Mouse (Mus musculus): ENCODE data around the gene Slc1a3. TPM values are rescaled to one million over a fixed set of nuclear protein-coding genes. Genes with fewer than 3 reads are reported as not detected.

The Slc1a3 gene
- polyA plus RNA-seq, 1 experiment from 2014 or later, result 22.7 TPM

DNA sequence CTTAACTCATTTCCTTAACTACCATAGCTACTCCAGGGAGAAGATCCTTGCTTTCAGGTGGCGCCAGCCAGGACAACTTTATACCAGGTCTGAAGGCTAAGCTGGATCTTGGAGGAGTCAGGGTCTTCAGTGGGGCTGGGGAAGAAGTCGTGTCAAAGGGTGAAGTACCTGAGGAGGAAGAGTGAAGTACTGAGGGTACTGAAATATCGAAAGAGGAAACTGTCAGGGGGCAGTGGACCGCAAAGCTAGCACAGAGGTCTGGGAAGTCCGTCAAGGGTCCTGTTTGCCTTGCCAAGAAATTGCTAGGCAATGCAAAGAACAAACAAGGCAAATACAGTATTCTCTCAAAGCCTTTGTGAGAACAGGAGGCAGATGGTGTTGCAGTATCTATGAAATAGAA lies 29.6 kb downstream of the Slc1a3 start:
- ATAC-seq (replicated peaks; ENCODE audit: insufficient number of reproducible peaks, low FRiP score, low TSS enrichment), result no peak
- no peak overlapping the region for H3K4me2 ChIP-seq
- no peak overlapping the region for H3K27ac ChIP-seq (ENCODE audit: low read depth, low read length)
- no peaks in the 10 kb centered on the region for H3K27me3 ChIP-seq (ENCODE audit: control insufficient read depth, insufficient read depth, low read length)
- WGBS (ENCODE audit: insufficient replicate concordance), result 81% methylated on average over 5 of the region's 5 CpGs
- H3K4me3 ChIP-seq (ENCODE audit: low read depth, low read length), result no peak overlapping the region
- H3K9ac ChIP-seq (ENCODE audit: low read depth, low read length), result no peak overlapping the region
- no peaks in the 10 kb centered on the region for H3K9me3 ChIP-seq (replicated peaks; ENCODE audit: control insufficient read depth, low read length)
- no peaks in the 10 kb centered on the region for H3K36me3 ChIP-seq (ENCODE audit: control insufficient read depth, insufficient read depth, low read length)
- peaks cover 18% of the 10 kb centered on the region for H3K4me1 ChIP-seq (ENCODE audit: control insufficient read depth, insufficient read depth, low read length)

DNA sequence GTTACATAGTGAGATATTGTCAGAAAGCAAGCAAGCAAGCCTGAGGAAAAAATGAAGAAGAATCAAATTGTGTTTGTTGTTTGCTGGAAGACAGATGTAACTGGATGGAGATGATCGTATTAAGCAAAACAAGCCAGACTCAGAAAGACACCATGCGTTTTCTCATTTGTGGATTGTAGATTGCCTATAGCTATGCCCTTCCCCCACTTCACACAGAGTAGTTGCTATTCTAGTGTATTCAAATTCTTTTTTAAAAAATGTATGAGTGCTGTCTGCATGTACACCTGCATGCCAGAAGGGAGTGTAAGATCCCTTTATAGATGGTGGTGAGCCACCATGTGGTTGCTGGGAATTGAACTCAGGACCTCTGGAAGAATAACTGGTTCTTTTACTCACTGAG lies 33.6 kb downstream of the Slc1a3 start:
- Histone ChIP-seq H3K27ac (ENCODE audit: low read depth, low read length) (peak overlapping the region; percentile 36), H3K9ac (ENCODE audit: low read depth, low read length) (no peak overlapping the region), H3K36me3 (ENCODE audit: control insufficient read depth, insufficient read depth, low read length) (no peaks in the 10 kb centered on the region), H3K4me1 (ENCODE audit: control insufficient read depth, insufficient read depth, low read length) (peaks cover 24% of the 10 kb centered on the region), H3K4me3 (ENCODE audit: low read depth, low read length) (no peak overlapping the region), H3K27me3 (ENCODE audit: control insufficient read depth, insufficient read depth, low read length) (no peaks in the 10 kb centered on the region), H3K4me2 (no peak overlapping the region), H3K9me3 (replicated peaks; ENCODE audit: control insufficient read depth, low read length) (no peaks in the 10 kb centered on the region)
- ATAC-seq (replicated peaks; ENCODE audit: insufficient number of reproducible peaks, low FRiP score, low TSS enrichment), result no peak
- WGBS (ENCODE audit: insufficient replicate concordance), result 77% methylated on average over 2 of the region's 2 CpGs

DNA sequence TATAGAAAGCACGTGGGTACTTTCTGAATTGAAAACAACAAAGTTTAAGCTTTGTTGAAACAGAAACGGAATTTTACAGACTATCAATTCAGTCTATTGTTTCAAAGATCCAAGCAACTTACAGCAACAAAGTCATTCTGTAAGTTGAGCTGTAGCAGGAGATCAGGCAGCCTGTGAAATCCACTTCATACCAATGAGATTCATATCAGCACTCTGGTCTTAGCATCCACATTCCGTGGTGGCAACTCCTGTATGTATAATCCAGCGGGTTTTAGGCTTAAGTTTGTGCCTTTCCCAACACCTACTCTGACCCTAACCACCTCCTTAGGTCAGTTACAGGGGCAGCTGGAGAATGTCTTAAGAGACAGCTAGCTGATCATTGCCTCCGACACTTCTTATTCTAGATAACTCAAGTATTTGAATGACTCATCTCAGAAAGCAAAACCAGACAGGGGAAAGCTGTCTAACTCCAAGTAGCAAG lies 34.3 kb downstream of the Slc1a3 start:
- no peak overlapping the region for H3K4me3 ChIP-seq (ENCODE audit: low read depth, low read length)
- no peak for ATAC-seq (replicated peaks; ENCODE audit: insufficient number of reproducible peaks, low FRiP score, low TSS enrichment)
- H3K4me1 ChIP-seq (ENCODE audit: control insufficient read depth, insufficient read depth, low read length), result peaks cover 20% of the 10 kb centered on the region
- no peaks in the 10 kb centered on the region for H3K36me3 ChIP-seq (ENCODE audit: control insufficient read depth, insufficient read depth, low read length)
- H3K27me3 ChIP-seq (ENCODE audit: control insufficient read depth, insufficient read depth, low read length), result no peaks in the 10 kb centered on the region
- no peak overlapping the region for H3K9ac ChIP-seq (ENCODE audit: low read depth, low read length)
- peak overlapping the region; percentile 36 for H3K27ac ChIP-seq (ENCODE audit: low read depth, low read length)
- WGBS (ENCODE audit: insufficient replicate concordance), result 19% methylated on average over 5 of the region's 5 CpGs
- peak overlapping the region; percentile 41 for H3K4me2 ChIP-seq
- H3K9me3 ChIP-seq (replicated peaks; ENCODE audit: control insufficient read depth, low read length), result no peaks in the 10 kb centered on the region

DNA sequence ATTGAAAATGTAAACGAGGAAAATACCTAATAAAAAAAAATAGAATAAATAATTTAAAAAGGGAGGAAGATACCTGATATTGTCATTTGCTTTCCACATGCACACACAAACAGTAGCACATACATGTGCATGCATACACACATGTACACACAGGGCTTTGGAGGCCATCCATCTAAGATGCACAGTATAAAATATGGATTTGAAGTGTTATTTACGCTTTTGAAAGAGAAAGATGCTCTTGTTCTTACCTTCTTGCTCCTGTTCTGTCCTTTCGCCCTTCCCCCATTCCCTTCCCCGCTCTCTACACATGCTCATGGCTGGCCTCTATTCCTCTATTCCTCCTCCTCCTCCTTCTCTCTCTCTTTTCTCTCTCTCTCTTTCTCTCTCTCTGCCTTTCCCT lies 34.9 kb downstream of the Slc1a3 start:
- ATAC-seq (replicated peaks; ENCODE audit: insufficient number of reproducible peaks, low FRiP score, low TSS enrichment), result no peak
- Histone ChIP-seq H3K27me3 (ENCODE audit: control insufficient read depth, insufficient read depth, low read length) (no peaks in the 10 kb centered on the region), H3K9ac (ENCODE audit: low read depth, low read length) (no peak overlapping the region), H3K27ac (ENCODE audit: low read depth, low read length) (no peak overlapping the region), H3K9me3 (replicated peaks; ENCODE audit: control insufficient read depth, low read length) (no peaks in the 10 kb centered on the region), H3K4me3 (ENCODE audit: low read depth, low read length) (no peak overlapping the region), H3K4me2 (no peak overlapping the region), H3K36me3 (ENCODE audit: control insufficient read depth, insufficient read depth, low read length) (no peaks in the 10 kb centered on the region), H3K4me1 (ENCODE audit: control insufficient read depth, insufficient read depth, low read length) (peaks cover 20% of the 10 kb centered on the region)
- 83% methylated on average over 4 of the region's 4 CpGs for WGBS (ENCODE audit: insufficient replicate concordance)

DNA sequence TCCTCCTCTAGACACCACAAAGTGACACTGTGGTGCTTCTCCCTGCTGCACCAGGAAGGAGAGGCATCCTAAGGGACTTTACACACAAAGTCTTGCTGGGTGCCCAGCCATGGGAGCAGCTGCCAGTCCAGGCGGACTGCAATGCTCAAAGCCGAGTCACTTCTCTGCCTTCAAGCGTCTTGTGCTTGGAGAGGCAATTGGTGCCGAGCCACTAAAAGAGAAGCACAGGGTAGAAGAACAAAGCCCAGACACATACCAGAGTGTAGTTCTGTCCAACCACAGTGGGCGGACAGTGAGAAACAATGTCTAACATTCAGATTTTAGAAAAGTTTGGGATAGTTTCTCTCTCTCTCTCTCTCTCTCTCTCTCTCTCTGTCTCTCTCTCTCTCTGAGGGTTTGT lies 38.0 kb downstream of the Slc1a3 start:
- Histone ChIP-seq H3K27me3 (ENCODE audit: control insufficient read depth, insufficient read depth, low read length) (no peaks in the 10 kb centered on the region), H3K27ac (ENCODE audit: low read depth, low read length) (peak overlapping the region; percentile 57; the same call in 1 of the 2 replicates), H3K9ac (ENCODE audit: low read depth, low read length) (no peak overlapping the region), H3K36me3 (ENCODE audit: control insufficient read depth, insufficient read depth, low read length) (no peaks in the 10 kb centered on the region), H3K9me3 (replicated peaks; ENCODE audit: control insufficient read depth, low read length) (no peaks in the 10 kb centered on the region), H3K4me1 (ENCODE audit: control insufficient read depth, insufficient read depth, low read length) (peaks cover 22% of the 10 kb centered on the region), H3K4me2 (no peak overlapping the region), H3K4me3 (ENCODE audit: low read depth, low read length) (no peak overlapping the region)
- ATAC-seq (replicated peaks; ENCODE audit: insufficient number of reproducible peaks, low FRiP score, low TSS enrichment), result no peak
- WGBS (ENCODE audit: insufficient replicate concordance), result 55% methylated on average over 5 of the region's 5 CpGs

DNA sequence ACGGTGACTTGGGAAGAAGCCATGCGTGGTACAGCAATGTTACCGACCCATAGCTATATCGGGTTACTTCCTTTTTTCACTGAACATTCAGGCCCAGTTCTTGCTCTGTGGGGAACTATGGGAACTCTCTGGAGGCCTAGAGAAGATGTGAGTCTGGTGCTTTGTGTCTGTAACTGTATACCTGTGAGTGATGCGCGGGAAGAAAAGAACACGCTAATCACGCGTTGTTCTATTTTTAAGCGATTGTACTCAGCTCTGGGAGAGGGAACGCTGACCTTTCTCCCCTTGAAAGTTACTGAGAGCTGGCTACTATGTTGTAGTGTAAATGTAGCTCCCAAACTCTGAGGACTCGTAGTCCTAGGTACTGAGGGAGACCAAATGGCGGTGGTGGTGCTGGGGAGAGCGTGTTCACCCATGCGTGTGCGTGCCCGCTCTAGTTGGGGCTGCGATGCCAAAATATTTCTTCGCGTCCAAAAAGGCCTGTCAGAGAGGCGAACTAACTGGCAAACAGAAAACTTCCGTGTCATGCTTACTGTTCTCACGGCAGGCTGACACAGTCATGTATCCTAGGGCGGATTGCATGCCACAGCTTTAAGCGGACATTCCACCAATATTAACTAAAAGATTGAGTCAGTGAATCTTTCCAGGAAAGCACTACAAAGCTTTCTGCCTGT lies 42.6 kb downstream of the Slc1a3 start:
- no peaks in the 10 kb centered on the region for H3K36me3 ChIP-seq (ENCODE audit: control insufficient read depth, insufficient read depth, low read length)
- 85% methylated on average over 25 of the region's 25 CpGs for WGBS (ENCODE audit: insufficient replicate concordance)
- H3K4me1 ChIP-seq (ENCODE audit: control insufficient read depth, insufficient read depth, low read length), result peaks cover 26% of the 10 kb centered on the region
- no peak for ATAC-seq (replicated peaks; ENCODE audit: insufficient number of reproducible peaks, low FRiP score, low TSS enrichment)
- H3K4me3 ChIP-seq (ENCODE audit: low read depth, low read length), result no peak overlapping the region
- no peaks in the 10 kb centered on the region for H3K27me3 ChIP-seq (ENCODE audit: control insufficient read depth, insufficient read depth, low read length)
- no peak overlapping the region for H3K9ac ChIP-seq (ENCODE audit: low read depth, low read length)
- no peak overlapping the region for H3K4me2 ChIP-seq
- peak overlapping the region; percentile 50; the same call in 1 of the 2 replicates for H3K27ac ChIP-seq (ENCODE audit: low read depth, low read length)
- no peaks in the 10 kb centered on the region for H3K9me3 ChIP-seq (replicated peaks; ENCODE audit: control insufficient read depth, low read length)

DNA sequence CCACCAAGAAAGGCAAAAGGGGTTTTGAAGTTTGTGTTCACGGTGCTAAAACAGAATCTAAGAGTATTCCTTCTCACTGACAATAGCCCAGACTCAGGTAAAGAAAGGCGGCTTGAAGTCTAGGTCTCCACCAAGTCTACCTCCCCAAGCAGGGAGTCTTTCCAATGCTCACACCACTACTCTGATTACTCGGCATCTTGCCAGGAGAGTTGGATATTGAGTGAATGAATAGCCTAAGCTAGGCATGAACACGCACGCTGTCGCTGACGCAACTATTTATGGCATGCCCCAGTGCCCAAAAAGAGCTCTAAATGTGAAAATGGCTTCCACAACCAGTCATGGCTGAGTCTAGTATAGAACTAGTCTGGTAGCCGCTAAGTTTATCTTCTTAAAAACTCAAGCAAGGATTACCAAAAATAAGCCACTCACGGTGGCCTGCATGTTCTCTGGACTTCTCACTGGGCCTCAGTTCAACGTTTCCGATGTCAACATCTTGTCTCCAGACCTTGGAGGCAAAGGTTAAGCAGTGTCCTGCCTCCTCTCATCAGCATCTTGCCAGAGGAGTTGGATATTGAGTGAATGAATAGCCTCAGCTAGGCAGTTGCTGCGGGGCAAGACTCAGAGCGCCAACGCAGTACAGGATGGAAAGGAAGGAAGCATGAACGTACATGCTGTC lies 44.8 kb downstream of the Slc1a3 start:
- Histone ChIP-seq H3K36me3 (ENCODE audit: control insufficient read depth, insufficient read depth, low read length) (no peaks in the 10 kb centered on the region), H3K9ac (ENCODE audit: low read depth, low read length) (no peak overlapping the region), H3K27ac (ENCODE audit: low read depth, low read length) (0 out of 2 replicates have a peak overlapping the region, but pooled peaks have one; percentile 3), H3K4me2 (no peak overlapping the region), H3K4me3 (ENCODE audit: low read depth, low read length) (no peak overlapping the region), H3K4me1 (ENCODE audit: control insufficient read depth, insufficient read depth, low read length) (peaks cover 29% of the 10 kb centered on the region), H3K9me3 (replicated peaks; ENCODE audit: control insufficient read depth, low read length) (no peaks in the 10 kb centered on the region), H3K27me3 (ENCODE audit: control insufficient read depth, insufficient read depth, low read length) (no peaks in the 10 kb centered on the region)
- 77% methylated on average over 15 of the region's 15 CpGs for whole genome bisulfite sequencing (ENCODE audit: insufficient replicate concordance)
- no peak for ATAC-seq (replicated peaks; ENCODE audit: insufficient number of reproducible peaks, low FRiP score, low TSS enrichment)

DNA sequence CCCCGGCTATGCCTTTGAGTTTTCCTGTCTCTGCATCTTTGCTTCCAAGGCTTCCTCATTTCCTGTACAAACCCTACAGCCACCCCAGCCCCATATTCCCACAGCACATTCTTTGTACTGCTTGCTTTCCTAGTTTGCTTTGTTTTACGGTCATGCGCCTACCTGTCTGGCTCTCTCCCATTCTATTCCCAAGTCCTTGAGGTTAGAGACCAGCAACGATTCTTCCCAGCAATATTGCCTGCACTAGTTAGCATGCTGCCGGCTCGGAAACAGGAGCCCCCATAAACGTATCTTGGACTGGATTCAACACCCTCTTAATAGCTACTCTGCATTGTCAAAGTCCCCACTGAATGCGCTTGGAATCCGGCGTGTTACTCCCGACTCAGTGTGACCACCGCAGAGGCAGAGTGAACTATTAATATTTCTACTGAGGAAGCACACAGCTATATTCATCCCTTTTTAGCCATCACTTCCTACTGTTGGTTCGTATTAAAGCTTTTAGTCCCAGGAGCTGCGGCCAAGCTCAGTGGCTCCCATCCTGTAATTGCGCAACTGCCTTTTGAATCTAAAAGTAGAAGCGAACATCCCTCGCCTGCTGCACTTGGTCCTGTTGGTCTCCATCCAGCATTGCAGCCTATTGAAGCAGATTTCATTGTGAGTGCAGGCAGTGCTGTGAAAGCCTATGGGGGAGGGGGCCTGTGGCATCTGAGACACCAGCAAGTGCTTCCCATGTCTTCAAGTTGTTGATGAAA lies 47.0 kb downstream of the Slc1a3 start:
- Histone ChIP-seq H3K4me1 (ENCODE audit: control insufficient read depth, insufficient read depth, low read length) (peaks cover 32% of the 10 kb centered on the region), H3K4me2 (peak overlapping the region; percentile 40; the same call in 1 of the 2 replicates), H3K9ac (ENCODE audit: low read depth, low read length) (no peak overlapping the region), H3K9me3 (replicated peaks; ENCODE audit: control insufficient read depth, low read length) (no peaks in the 10 kb centered on the region), H3K36me3 (ENCODE audit: control insufficient read depth, insufficient read depth, low read length) (no peaks in the 10 kb centered on the region), H3K27me3 (ENCODE audit: control insufficient read depth, insufficient read depth, low read length) (no peaks in the 10 kb centered on the region), H3K27ac (ENCODE audit: low read depth, low read length) (0 out of 2 replicates have a peak overlapping the region, but pooled peaks have one; percentile 6), H3K4me3 (ENCODE audit: low read depth, low read length) (no peak overlapping the region)
- no peak for ATAC-seq (replicated peaks; ENCODE audit: insufficient number of reproducible peaks, low FRiP score, low TSS enrichment)
- WGBS (ENCODE audit: insufficient replicate concordance), result 57% methylated on average over 17 of the region's 17 CpGs

All from heart, embryonic 11.5 days (tissue).